ENCODE assay signal across 11 mouse cellular contexts in the genomic region with DNA sequence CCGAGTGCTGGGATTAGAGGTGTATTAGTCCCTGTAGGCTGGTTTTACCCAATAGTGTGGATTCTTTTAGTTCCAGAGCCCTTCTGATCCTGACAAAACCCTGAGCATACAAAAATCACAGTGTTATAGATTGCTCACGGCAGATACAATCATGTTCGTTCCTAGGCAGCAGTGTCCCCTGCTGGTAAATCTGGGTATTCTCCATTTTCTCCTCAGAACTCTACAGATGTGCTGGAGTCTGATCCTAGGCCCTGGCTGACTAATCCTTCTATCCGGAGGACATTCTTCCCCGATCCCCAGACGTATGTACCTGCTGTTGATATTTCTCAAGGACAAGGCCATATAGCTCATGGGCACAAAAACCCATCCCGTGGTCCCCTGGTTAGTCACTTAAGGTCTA. TPM values are rescaled to one million over a fixed set of nuclear protein-coding genes. Genes with fewer than 3 reads are reported as not detected.
DNase-seq lines count a peak whose midpoint lies in the region; ATAC-seq and TF ChIP-seq lines count a peak whose summit lies in the region.
"Had no signal": no experiment of that assay in that cellular context is flagged by ENCODE, and none has a peak within 500 bp of the region (broad histone marks: within the 10 kb centered on the region; RNA-seq: fewer than 3 reads in every experiment).

No protein-coding gene starts in this region.

- H3K4me3 ChIP-seq in MEL (ENCODE audit: control insufficient read depth in 1 of 2, insufficient read depth in 1 of 2, low read depth in 2 of 2, low read length in 2 of 2) = no peak overlapping the region
- H3K4me3 ChIP-seq in intestine, postnatal 0 days (ENCODE audit: low read depth, low read length) = no peak overlapping the region
- H3K4me3 ChIP-seq in stomach, postnatal 0 days (ENCODE audit: low read depth, low read length) = no peak overlapping the region
- H3K4me3 ChIP-seq: neural tube, embryonic 13.5 days had no signal

- intact Hi-C loops in left cerebral cortex, postnatal 25 days (cut with DNase I) = loop anchor here (5.0 kb wide), 2 partner anchors 161 to 426 kb away; no protein-coding TSS in a partner anchor

- TF ChIP-seq POLR2A in MEL (IDR thresholded peaks at IDR 0.05; ENCODE audit: control insufficient read depth in 1 of 2, insufficient read depth in 1 of 2, low read depth in 1 of 2, low read length in 2 of 2, poor library complexity in 1 of 2) = no peak

- H3K27ac ChIP-seq in MEL (ENCODE audit: control insufficient read depth, low read depth, low read length) = no peak overlapping the region
- H3K27ac ChIP-seq in intestine, postnatal 0 days (ENCODE audit: low read depth, low read length) = no peak overlapping the region
- H3K27ac ChIP-seq in stomach, postnatal 0 days (replicated peaks) = no peak overlapping the region
- H3K27ac ChIP-seq: neural tube, embryonic 13.5 days had no signal

- H3K79me2 ChIP-seq in MEL (ENCODE audit: control insufficient read depth, insufficient read depth, low read length, poor library complexity) = no peaks in the 10 kb centered on the region

- TF ChIP-seq EP300 in MEL (IDR thresholded peaks at IDR 0.05; ENCODE audit: low read depth in 1 of 2, low read length in 2 of 2) = no peak
- no peak for TF ChIP-seq EP300 in stomach, postnatal 0 days (optimal IDR thresholded peaks at IDR 0.05)

- no peak for ATAC-seq in intestine, postnatal 0 days
- ATAC-seq in stomach, postnatal 0 days (ENCODE audit: low FRiP score, low TSS enrichment) = peak; percentile 74; the same call in 1 of the 2 replicates
- ATAC-seq: Patski had no signal

- peak; percentile 56 for TF ChIP-seq RAD21 in MEL (IDR thresholded peaks at IDR 0.05; ENCODE audit: low read depth, low read length)

- peaks cover 0 to 2% of the 10 kb centered on the region in 2 experiments; a peak in 2 of 4 replicates for H3K36me3 ChIP-seq in MEL (ENCODE audit: control insufficient read depth in 1 of 2, insufficient read depth in 2 of 2, low read length in 2 of 2)
- H3K36me3 ChIP-seq in intestine, postnatal 0 days (ENCODE audit: control insufficient read depth, insufficient read depth) = peaks cover 63% of the 10 kb centered on the region
- peaks cover 28% of the 10 kb centered on the region for H3K36me3 ChIP-seq in stomach, postnatal 0 days (ENCODE audit: control insufficient read depth, insufficient read depth, low read length)

- H3K4me1 ChIP-seq in MEL (ENCODE audit: control insufficient read depth in 1 of 2, insufficient read depth in 2 of 2, low read length in 2 of 2) = no peaks in the 10 kb centered on the region
- H3K4me1 ChIP-seq in intestine, postnatal 0 days (replicated peaks; ENCODE audit: control insufficient read depth, insufficient read depth, low read length) = no peaks in the 10 kb centered on the region
- no peaks in the 10 kb centered on the region for H3K4me1 ChIP-seq in stomach, postnatal 0 days (replicated peaks; ENCODE audit: control insufficient read depth, insufficient read depth)
- H3K4me1 ChIP-seq: neural tube, embryonic 13.5 days had no signal

- peak; percentile 58 for DNase-seq in embryo, embryonic 10.5 days (ENCODE audit: low spot score)
- DNase-seq in embryo, embryonic 10 days (ENCODE audit: low spot score) = no peak
- peak; percentile 32 to 50 for DNase-seq in left cerebral cortex, postnatal 25 days (ENCODE audit: low spot score in 2 of 2)
- no peak for DNase-seq in left cerebral cortex, adult 8-10 months (ENCODE audit: low spot score in 2 of 2)
- peak; percentile 43 for DNase-seq in MEL (ENCODE audit: low read depth, low spot score)
- DNase-seq in stomach, postnatal 0 days (ENCODE audit: low spot score) = peak; percentile 37
- DNase-seq in urinary bladder, postnatal 4 days (ENCODE audit: low spot score in 2 of 2) = no peak

- no peak overlapping the region for H3K9ac ChIP-seq in MEL (ENCODE audit: control insufficient read depth, low read depth, low read length, poor library complexity, severe bottlenecking)
- H3K9ac ChIP-seq in intestine, postnatal 0 days (ENCODE audit: low read depth, low read length) = no peak overlapping the region
- H3K9ac ChIP-seq in stomach, postnatal 0 days (ENCODE audit: low read length) = no peak overlapping the region
- H3K9ac ChIP-seq: neural tube, embryonic 13.5 days had no signal

- H3K9me3 ChIP-seq in MEL (replicated peaks; ENCODE audit: insufficient read depth, low read length) = no peaks in the 10 kb centered on the region
- no peaks in the 10 kb centered on the region for H3K9me3 ChIP-seq in intestine, postnatal 0 days (ENCODE audit: control insufficient read depth)
- H3K9me3 ChIP-seq in stomach, postnatal 0 days (ENCODE audit: control insufficient read depth, low read length) = no peaks in the 10 kb centered on the region
- H3K9me3 ChIP-seq: neural tube, embryonic 13.5 days had no signal

- no peaks in the 10 kb centered on the region for H3K27me3 ChIP-seq in MEL (ENCODE audit: control insufficient read depth in 1 of 2, insufficient read depth in 2 of 2, low read length in 2 of 2)
- no peaks in the 10 kb centered on the region for H3K27me3 ChIP-seq in intestine, postnatal 0 days (replicated peaks; ENCODE audit: control insufficient read depth, insufficient read depth, low read length)
- H3K27me3 ChIP-seq in stomach, postnatal 0 days (ENCODE audit: control insufficient read depth, insufficient read depth, low read length) = no peaks in the 10 kb centered on the region
- H3K27me3 ChIP-seq: neural tube, embryonic 13.5 days; Patski had no signal

- no peak overlapping the region for H3K4me2 ChIP-seq in intestine, postnatal 0 days (replicated peaks; ENCODE audit: low read depth)
- H3K4me2 ChIP-seq in stomach, postnatal 0 days (replicated peaks; ENCODE audit: low read depth) = no peak overlapping the region
- H3K4me2 ChIP-seq: neural tube, embryonic 13.5 days had no signal

- peak; percentile 18 to 59 (median 56); a peak in 5 of 6 replicates for TF ChIP-seq CTCF in MEL (IDR thresholded peaks at IDR 0.05 in 2 of 3, conservative IDR thresholded peaks at IDR 0.05 in 1 of 3; ENCODE audit: control insufficient read depth in 1 of 3, insufficient read depth in 1 of 3, low read depth in 2 of 3, low read length in 3 of 3, poor library complexity in 1 of 3, severe bottlenecking in 1 of 3)
- peak; percentile 90 for TF ChIP-seq CTCF in intestine, postnatal 0 days (IDR thresholded peaks at IDR 0.05; ENCODE audit: low read depth)
- TF ChIP-seq CTCF in stomach, postnatal 0 days (IDR thresholded peaks at IDR 0.05; ENCODE audit: low read depth) = peak; percentile 84

- 69% methylated on average over 7 of the region's 7 CpGs for WGBS in intestine, postnatal 0 days
- 66% methylated on average over 7 of the region's 7 CpGs for WGBS in stomach, postnatal 0 days

TF ChIP-seq in MEL, 35 proteins besides CTCF, POLR2A, EP300 and RAD21 (continues in another document):
- TF ChIP-seq NELFE (IDR thresholded peaks at IDR 0.05; ENCODE audit: low read depth, low read length) (no peak), GATA1 (IDR thresholded peaks at IDR 0.05; ENCODE audit: low read depth, low read length) (no peak), ZMIZ1 (IDR thresholded peaks at IDR 0.05; ENCODE audit: low read depth, low read length) (no peak), POLR2AphosphoS2 (IDR thresholded peaks at IDR 0.05; ENCODE audit: low read length) (no peak)

RNA-seq across cellular contexts. Expression of gene Trpc2, which starts 4.4 kb away (rescaled TPM):
- total RNA-seq in left cerebral cortex, postnatal 25 days (2021) = under 1 TPM; 0.21 to 0.69 TPM
- 1 to 10 TPM in 3 of 4 experiments, under 1 TPM in 1; 0.61 to 2.4 (median 1.3) TPM for total RNA-seq in left cerebral cortex, adult 8-10 months (2022)
- total RNA-seq in MEL (2012; rRNA removed) = not detected in 2 replicates
- polyA plus RNA-seq in MEL (2012; ENCODE audit: insufficient read depth in 1 of 2, insufficient read length in 2 of 2, low read depth in 1 of 2, low replicate concordance in 2 of 2, missing spikeins in 1 of 2) = not detected
- 0.05 TPM in 1 of 2 replicates, not detected in the other for polyA plus RNA-seq in intestine, postnatal 0 days (2015; fragmentation: Nextera tagmentation; extraction: Ambion mirVana)
- 0.11 TPM in 1 of 2 replicates, not detected in the other for polyA plus RNA-seq in stomach, postnatal 0 days (2015; fragmentation: Nextera tagmentation; extraction: Ambion mirVana)
- polyA plus RNA-seq: Patski had no signal

RNA-seq across cellular contexts. Expression of gene Xntrpc, which starts 13.0 kb away (rescaled TPM):
- total RNA-seq in left cerebral cortex, postnatal 25 days (2021) = 1 to 10 TPM; 1.4 to 3.3 TPM
- total RNA-seq in left cerebral cortex, adult 8-10 months (2022) = 1 to 10 TPM in 3 of 4 experiments, under 1 TPM in 1; 0.63 to 2.4 (median 1.5) TPM
- total RNA-seq in MEL (2012; rRNA removed) = 0.08 and 0.13 TPM in 2 replicates
- under 1 TPM in 1 of 2 experiments, not detected in 1; 0.14 TPM for polyA plus RNA-seq in MEL (2012; ENCODE audit: insufficient read depth in 1 of 2, insufficient read length in 2 of 2, low read depth in 1 of 2, low replicate concordance in 2 of 2, missing spikeins in 1 of 2)
- polyA plus RNA-seq in intestine, postnatal 0 days (2015; fragmentation: Nextera tagmentation; extraction: Ambion mirVana) = 0.16 TPM in 1 of 2 replicates, not detected in the other
- 0.25 and 0.27 TPM in 2 replicates for polyA plus RNA-seq in stomach, postnatal 0 days (2015; fragmentation: Nextera tagmentation; extraction: Ambion mirVana)

RNA-seq across cellular contexts. Expression of gene Xndc1, which starts 13.2 kb away (rescaled TPM):
- total RNA-seq in left cerebral cortex, postnatal 25 days (2021) = 10 to 100 TPM; 22.5 to 24.6 TPM
- total RNA-seq in left cerebral cortex, adult 8-10 months (2022) = 10 to 100 TPM; 20.4 to 28.8 (median 24.4) TPM
- total RNA-seq in MEL (2012; rRNA removed) = 15.3 and 16.6 TPM in 2 replicates
- 10 to 100 TPM in 1 of 2 experiments, not detected in 1; 30.0 TPM for polyA plus RNA-seq in MEL (2012; ENCODE audit: insufficient read depth in 1 of 2, insufficient read length in 2 of 2, low read depth in 1 of 2, low replicate concordance in 2 of 2, missing spikeins in 1 of 2)
- 4.4 and 6.1 TPM in 2 replicates for polyA plus RNA-seq in intestine, postnatal 0 days (2015; fragmentation: Nextera tagmentation; extraction: Ambion mirVana)
- 7.8 and 8.9 TPM in 2 replicates for polyA plus RNA-seq in stomach, postnatal 0 days (2015; fragmentation: Nextera tagmentation; extraction: Ambion mirVana)

RNA-seq across cellular contexts. Expression of gene Rnf121, which starts 13.2 kb away (rescaled TPM):
- 10 to 100 TPM; 45.0 to 48.1 TPM for total RNA-seq in left cerebral cortex, postnatal 25 days (2021)
- 10 to 100 TPM; 45.4 to 51.5 (median 47.8) TPM for total RNA-seq in left cerebral cortex, adult 8-10 months (2022)
- total RNA-seq in MEL (2012; rRNA removed) = 17.3 and 18.5 TPM in 2 replicates
- polyA plus RNA-seq in MEL (2012; ENCODE audit: insufficient read depth in 1 of 2, insufficient read length in 2 of 2, low read depth in 1 of 2, low replicate concordance in 2 of 2, missing spikeins in 1 of 2) = 10 to 100 TPM in 1 of 2 experiments, not detected in 1; 16.0 TPM
- 21.9 and 22.3 TPM in 2 replicates for polyA plus RNA-seq in intestine, postnatal 0 days (2015; fragmentation: Nextera tagmentation; extraction: Ambion mirVana)
- polyA plus RNA-seq in stomach, postnatal 0 days (2015; fragmentation: Nextera tagmentation; extraction: Ambion mirVana) = 18.0 and 18.7 TPM in 2 replicates

RNA-seq across cellular contexts. Expression of gene Art1, which starts 23.0 kb away (rescaled TPM):
- not detected for total RNA-seq in left cerebral cortex, postnatal 25 days (2021)
- total RNA-seq in left cerebral cortex, adult 8-10 months (2022) = under 1 TPM in 3 of 4 experiments, not detected in 1; 0.25 to 0.46 (median 0.26) TPM
- total RNA-seq in MEL (2012; rRNA removed) = not detected in 2 replicates
- polyA plus RNA-seq in MEL (2012; ENCODE audit: insufficient read depth in 1 of 2, insufficient read length in 2 of 2, low read depth in 1 of 2, low replicate concordance in 2 of 2, missing spikeins in 1 of 2) = not detected
- polyA plus RNA-seq in intestine, postnatal 0 days (2015; fragmentation: Nextera tagmentation; extraction: Ambion mirVana) = 0.13 TPM in 1 of 2 replicates, not detected in the other
- 0.25 and 0.38 TPM in 2 replicates for polyA plus RNA-seq in stomach, postnatal 0 days (2015; fragmentation: Nextera tagmentation; extraction: Ambion mirVana)
- total RNA-seq: left cerebral cortex, postnatal 36 days had no signal
- polyA plus RNA-seq: Patski had no signal

Comparison
In these comparisons a context has a peak if more than half of its experiments do, and no peak if none do; other contexts are left out.
1. DNase-seq: peak in embryo, embryonic 10.5 days (single experiment), left cerebral cortex, postnatal 25 days (2 of 2), MEL (single experiment) and stomach, postnatal 0 days (single experiment); none in embryo, embryonic 10 days (single experiment), left cerebral cortex, adult 8-10 months (0 of 2) and urinary bladder, postnatal 4 days (0 of 2).
2. Peak in every context shown above with its lines, with median percentiles within 50 percentile points of each other: CTCF ChIP-seq.